Mouse (Mus musculus) embryonic facial prominence, embryonic 12.5 days (tissue): ENCODE measurements around the gene 9130230L23Rik. TPM values are rescaled to one million over a fixed set of nuclear protein-coding genes. Genes with fewer than 3 reads are reported as not detected.

Experiments used
- ATAC-seq: fragments of 200-750 bp; cut with Nextera tagmentation; 2 replicates; pipeline ENCODE4 v1.8.0; 2017; ENCODE audit not compliant: insufficient number of reproducible peaks, insufficient read depth, low FRiP score, low TSS enrichment
- H3K27ac ChIP-seq: fragments of 300-500 bp; sonication (generic); 2 replicates; pipeline ENCODE4 v1.5.1; 2016; ENCODE audit warnings: mild to moderate bottlenecking
- H3K27me3 ChIP-seq: fragments of 300-500 bp; sonication (generic); 2 replicates; pipeline ENCODE4 v1.6.1; 2016; ENCODE audit warnings: mild to moderate bottlenecking, moderate library complexity
- H3K36me3 ChIP-seq: fragments of 300-500 bp; sonication (generic); 2 replicates; pipeline ENCODE4 v1.6.1; 2016; ENCODE audit warnings: mild to moderate bottlenecking
- H3K4me1 ChIP-seq: fragments of 300-500 bp; sonication (generic); 2 replicates; pipeline ENCODE4 v1.6.1; 2016
- H3K4me2 ChIP-seq: fragments of 300-500 bp; sonication (generic); replicated peaks from 2 replicates; pipeline ENCODE4 v1.6.1; 2016; ENCODE audit warnings: mild to moderate bottlenecking, moderate library complexity
- H3K4me3 ChIP-seq: fragments of 300-500 bp; sonication (generic); 2 replicates; pipeline ENCODE4 v1.5.1; 2016; ENCODE audit warnings: mild to moderate bottlenecking
- H3K9ac ChIP-seq: fragments of 300-500 bp; sonication (generic); 2 replicates; pipeline ENCODE4 v1.6.1; 2016; ENCODE audit warnings: mild to moderate bottlenecking, moderate library complexity
- H3K9me3 ChIP-seq: fragments of 300-500 bp; sonication (generic); 2 replicates; pipeline ENCODE4 v1.6.1; 2016; ENCODE audit warnings: mild to moderate bottlenecking, moderate library complexity
- WGBS: fragments of 180-500 bp; shearing (Covaris S2); methylation state at CpG from one replicate; pipeline ENCODE4 v1.1.7; 2016; 5-methylcytosine and 5-hydroxymethylcytosine counted together
- polyA plus RNA-seq: library from polyadenylated mRNA; unstranded; fragments of >200 nt; fragmentation: Nextera tagmentation; extraction: Ambion mirVana; gene quantifications from 2 replicates; pipeline ENCODE4 v1.2.1, GENCODE M21; 2016

The 9130230L23Rik gene
- polyA plus RNA-seq, 1 experiment from 2014 or later, result not detected

- Histone ChIP-seq H3K36me3 (no peaks in the 10 kb centered on the region), H3K4me2 (no peak overlapping the region), H3K9ac (no peak overlapping the region), H3K9me3 (no peaks in the 10 kb centered on the region), H3K27me3 (no peaks in the 10 kb centered on the region), H3K27ac (peak overlapping the region; percentile 41), H3K4me1 (peaks cover 8% of the 10 kb centered on the region), H3K4me3 (no peak overlapping the region)
- ATAC-seq, result no peak
- WGBS, result 68% methylated on average over 18 of the region's 18 CpGs
Measured at GRCm38 (mm10) chr5:65950679-65951512, 53.2 kb downstream of the 9130230L23Rik start.

GRCm38 (mm10) chr5:65950236-65950635 is 53.8 kb downstream of the 9130230L23Rik start:
- ATAC-seq, result no peak
- Histone ChIP-seq H3K27me3 (no peaks in the 10 kb centered on the region), H3K36me3 (no peaks in the 10 kb centered on the region), H3K4me2 (no peak overlapping the region), H3K9ac (no peak overlapping the region), H3K9me3 (no peaks in the 10 kb centered on the region), H3K4me3 (no peak overlapping the region), H3K27ac (peak overlapping the region; percentile 41), H3K4me1 (peaks cover 8% of the 10 kb centered on the region)
- 37% methylated on average over 6 of the region's 6 CpGs for WGBS

GRCm38 (mm10) chr5:65949822-65950221 is 54.3 kb downstream of the 9130230L23Rik start:
- no peak overlapping the region for H3K9ac ChIP-seq
- no peaks in the 10 kb centered on the region for H3K27me3 ChIP-seq
- no peak overlapping the region for H3K4me3 ChIP-seq
- H3K36me3 ChIP-seq, result no peaks in the 10 kb centered on the region
- WGBS, result 63% methylated on average over 3 of the region's 3 CpGs
- no peaks in the 10 kb centered on the region for H3K9me3 ChIP-seq
- H3K4me2 ChIP-seq, result no peak overlapping the region
- H3K4me1 ChIP-seq, result peaks cover 8% of the 10 kb centered on the region
- H3K27ac ChIP-seq, result peak overlapping the region; percentile 24; the same call in 1 of the 2 replicates
- no peak for ATAC-seq

GRCm38 (mm10) chr5:65941145-65941544 is 62.9 kb downstream of the 9130230L23Rik start:
- Histone ChIP-seq H3K27ac (no peak overlapping the region), H3K36me3 (no peaks in the 10 kb centered on the region), H3K27me3 (no peaks in the 10 kb centered on the region), H3K9ac (no peak overlapping the region), H3K4me3 (no peak overlapping the region), H3K4me2 (no peak overlapping the region), H3K9me3 (no peaks in the 10 kb centered on the region), H3K4me1 (no peaks in the 10 kb centered on the region)
- no peak for ATAC-seq
- WGBS, result 70% methylated on average over 4 of the region's 4 CpGs

- H3K4me3 ChIP-seq, result no peak overlapping the region
- H3K9me3 ChIP-seq, result no peaks in the 10 kb centered on the region
- no peak overlapping the region for H3K27ac ChIP-seq
- H3K4me1 ChIP-seq, result no peaks in the 10 kb centered on the region
- no peak overlapping the region for H3K9ac ChIP-seq
- 59% methylated on average over 9 of the region's 9 CpGs for WGBS
- no peak overlapping the region for H3K4me2 ChIP-seq
- H3K36me3 ChIP-seq, result no peaks in the 10 kb centered on the region
- no peaks in the 10 kb centered on the region for H3K27me3 ChIP-seq
- ATAC-seq, result no peak
Measured at GRCm38 (mm10) chr5:65937998-65938715, 65.9 kb downstream of the 9130230L23Rik start.

- Histone ChIP-seq H3K4me1 (no peaks in the 10 kb centered on the region), H3K4me2 (no peak overlapping the region), H3K4me3 (no peak overlapping the region), H3K9ac (no peak overlapping the region), H3K36me3 (no peaks in the 10 kb centered on the region), H3K27ac (no peak overlapping the region), H3K27me3 (no peaks in the 10 kb centered on the region), H3K9me3 (no peaks in the 10 kb centered on the region)
- ATAC-seq, result no peak
- WGBS, result 73% methylated on average over 11 of the region's 11 CpGs
Measured at GRCm38 (mm10) chr5:65937011-65937726, 66.9 kb downstream of the 9130230L23Rik start.

- no peak within 1 kb of the TSS for H3K27ac ChIP-seq
- ATAC-seq, result no peak
- no peak within 1 kb of the TSS for H3K4me2 ChIP-seq
- H3K9ac ChIP-seq, result no peak within 1 kb of the TSS
- H3K27me3 ChIP-seq, result no peaks in the 10 kb centered on the region
- H3K4me3 ChIP-seq, result no peak within 1 kb of the TSS
- WGBS, result 82% methylated on average over 5 of the region's 5 CpGs
- H3K9me3 ChIP-seq, result no peaks in the 10 kb centered on the region
- no peaks in the 10 kb centered on the region for H3K36me3 ChIP-seq
- H3K4me1 ChIP-seq, result no peaks in the 10 kb centered on the region
Measured at GRCm38 (mm10) chr5:65934783-65935182, 69.3 kb downstream of the 9130230L23Rik start, which contains the start of gene Chrna9. Gene Chrna9, plus strand, starts transcription at chr5:65934921.

GRCm38 (mm10) chr5:65933764-65934163 is 70.3 kb downstream of the 9130230L23Rik start:
- Histone ChIP-seq H3K27me3 (no peaks in the 10 kb centered on the region), H3K4me2 (no peak overlapping the region), H3K4me1 (no peaks in the 10 kb centered on the region), H3K9ac (no peak overlapping the region), H3K27ac (no peak overlapping the region), H3K9me3 (no peaks in the 10 kb centered on the region), H3K36me3 (no peaks in the 10 kb centered on the region), H3K4me3 (no peak overlapping the region)
- whole genome bisulfite sequencing, result 83% methylated on average over 2 of the region's 2 CpGs
- no peak for ATAC-seq

- H3K4me3 ChIP-seq, result no peak overlapping the region
- no peaks in the 10 kb centered on the region for H3K4me1 ChIP-seq
- 79% methylated on average over 4 of the region's 4 CpGs for WGBS
- H3K36me3 ChIP-seq, result no peaks in the 10 kb centered on the region
- no peak overlapping the region for H3K27ac ChIP-seq
- H3K4me2 ChIP-seq, result no peak overlapping the region
- no peak for ATAC-seq
- H3K9ac ChIP-seq, result no peak overlapping the region
- no peaks in the 10 kb centered on the region for H3K27me3 ChIP-seq
- no peaks in the 10 kb centered on the region for H3K9me3 ChIP-seq
Measured at GRCm38 (mm10) chr5:65933258-65933657, 70.8 kb downstream of the 9130230L23Rik start.

GRCm38 (mm10) chr5:65930171-65930570 is 73.9 kb downstream of the 9130230L23Rik start:
- no peak overlapping the region for H3K27ac ChIP-seq
- no peaks in the 10 kb centered on the region for H3K36me3 ChIP-seq
- WGBS, result 69% methylated on average over 4 of the region's 4 CpGs
- H3K9ac ChIP-seq, result no peak overlapping the region
- no peak for ATAC-seq
- H3K4me3 ChIP-seq, result no peak overlapping the region
- H3K4me1 ChIP-seq, result no peaks in the 10 kb centered on the region
- H3K27me3 ChIP-seq, result no peaks in the 10 kb centered on the region
- no peaks in the 10 kb centered on the region for H3K9me3 ChIP-seq
- no peak overlapping the region for H3K4me2 ChIP-seq
